Mouse (Mus musculus) frontal cortex, adult (tissue): ENCODE data around the gene Trim28.

Experiments
- ATAC-seq: cut with Nextera tagmentation; 2 replicates; pipeline ENCODE4 v1.9.2; 2017; ENCODE audit warnings: mild to moderate bottlenecking, moderate library complexity, mixed read lengths; ENCODE audit not compliant: low TSS enrichment

Trim28 gene

GRCm38 (mm10) chr7:13033451-13034147 lies 34.7 kb downstream of the Trim28 start:
- no peak for ATAC-seq

GRCm38 (mm10) chr7:13034148-13034977 lies 35.4 kb downstream of the Trim28 start, which contains the start of gene Chmp2a:
TSS of gene Chmp2a (minus strand) at chr7:13034807.
- peak; percentile 71 for ATAC-seq

GRCm38 (mm10) chr7:13035211-13035855 lies 36.4 kb downstream of the Trim28 start:
- ATAC-seq, result no peak

- ATAC-seq, result no peak
These were observed 37.9 kb downstream of the Trim28 start for GRCm38 (mm10) chr7:13036806-13037205.

- no peak for ATAC-seq
These were observed 38.5 kb downstream of the Trim28 start for GRCm38 (mm10) chr7:13037366-13037765.

- ATAC-seq, result peak; percentile 65
These were observed 39.1 kb downstream of the Trim28 start, which contains the start of gene Ube2m for GRCm38 (mm10) chr7:13037901-13038555. TSS of gene Ube2m (minus strand) at chr7:13038275.

GRCm38 (mm10) chr7:13038621-13039169 lies 39.8 kb downstream of the Trim28 start:
- ATAC-seq, result no peak

GRCm38 (mm10) chr7:13039181-13039580 lies 40.3 kb downstream of the Trim28 start:
- ATAC-seq, result no peak

GRCm38 (mm10) chr7:13041256-13041655 lies 42.3 kb downstream of the Trim28 start:
- no peak for ATAC-seq

GRCm38 (mm10) chr7:13042511-13042910 lies 43.6 kb downstream of the Trim28 start:
- no peak for ATAC-seq

- no peak for ATAC-seq
These were observed 44.2 kb downstream of the Trim28 start for GRCm38 (mm10) chr7:13043120-13043444.

- peak; percentile 71 for ATAC-seq
These were observed 44.7 kb downstream of the Trim28 start for GRCm38 (mm10) chr7:13043445-13044253.

GRCm38 (mm10) chr7:13044254-13044625 lies 45.3 kb downstream of the Trim28 start:
- no peak for ATAC-seq

GRCm38 (mm10) chr7:13046084-13046483 lies 47.2 kb downstream of the Trim28 start:
- no peak for ATAC-seq

- ATAC-seq, result no peak
These were observed 54.1 kb downstream of the Trim28 start for GRCm38 (mm10) chr7:13053001-13053400.

GRCm38 (mm10) chr7:13053501-13053900 lies 54.6 kb downstream of the Trim28 start:
- ATAC-seq, result no peak

GRCm38 (mm10) chr7:13053961-13054286 lies 55.0 kb downstream of the Trim28 start:
- ATAC-seq, result peak; percentile 64

- peak; percentile 97 for ATAC-seq
These were observed 55.5 kb downstream of the Trim28 start, which contains the start of gene Mzf1 for GRCm38 (mm10) chr7:13054287-13055010. TSS of gene Mzf1 (minus strand) at chr7:13054764.

- no peak for ATAC-seq
These were observed 58.2 kb downstream of the Trim28 start for GRCm38 (mm10) chr7:13056913-13057700.
